Mouse (Mus musculus) heart, embryonic 13.5 days (tissue): ENCODE measurements at regions not wholly inside any gene's neighbourhood (a gene's known extent, or its start where the extent isn't known, plus 50 kb on each side); places are given as distances from the start of the nearest gene placed in this dataset.

Experiments
- ATAC-seq: fragments of 200-750 bp; cut with Nextera tagmentation; 2 replicates; pipeline ENCODE4 v1.8.0; 2017; ENCODE audit warnings: moderate TSS enrichment; ENCODE audit not compliant: insufficient number of reproducible peaks, low FRiP score, low TSS enrichment; ENCODE audit errors: extremely low read depth
- H3K27ac ChIP-seq: fragments of 300-500 bp; sonication (generic); replicated peaks from 2 replicates; pipeline ENCODE4 v1.5.1; 2015; ENCODE audit warnings: moderate library complexity, mild to moderate bottlenecking, inconsistent platforms
- H3K27me3 ChIP-seq: fragments of 300-500 bp; sonication (generic); replicated peaks from 2 replicates; pipeline ENCODE4 v1.6.1; 2015; ENCODE audit warnings: mild to moderate bottlenecking, inconsistent platforms
- H3K36me3 ChIP-seq: fragments of 300-500 bp; sonication (generic); 2 replicates; pipeline ENCODE4 v1.6.1; 2015; ENCODE audit warnings: mild to moderate bottlenecking, inconsistent platforms
- H3K4me1 ChIP-seq: fragments of 300-500 bp; sonication (generic); 2 replicates; pipeline ENCODE4 v1.6.1; 2015; ENCODE audit warnings: inconsistent platforms
- H3K4me2 ChIP-seq: fragments of 300-500 bp; sonication (generic); 2 replicates; pipeline ENCODE4 v1.6.1; 2015; ENCODE audit warnings: inconsistent platforms, mild to moderate bottlenecking, moderate library complexity
- H3K4me3 ChIP-seq: fragments of 300-500 bp; sonication (generic); 2 replicates; pipeline ENCODE4 v1.5.1; 2015; ENCODE audit warnings: moderate library complexity, mild to moderate bottlenecking, inconsistent platforms
- H3K9ac ChIP-seq: fragments of 300-500 bp; sonication (generic); 2 replicates; pipeline ENCODE4 v1.6.1; 2015; ENCODE audit warnings: inconsistent platforms, mild to moderate bottlenecking, moderate library complexity
- H3K9me3 ChIP-seq: fragments of 300-500 bp; sonication (generic); 2 replicates; pipeline ENCODE4 v1.6.1; 2016; ENCODE audit warnings: inconsistent platforms
- WGBS: fragments of 180-500 bp; shearing (Covaris S2); methylation state at CpG from one replicate; pipeline ENCODE4 v1.1.7; 2015; ENCODE audit warnings: mixed read lengths; 5-methylcytosine and 5-hydroxymethylcytosine counted together

DNA sequence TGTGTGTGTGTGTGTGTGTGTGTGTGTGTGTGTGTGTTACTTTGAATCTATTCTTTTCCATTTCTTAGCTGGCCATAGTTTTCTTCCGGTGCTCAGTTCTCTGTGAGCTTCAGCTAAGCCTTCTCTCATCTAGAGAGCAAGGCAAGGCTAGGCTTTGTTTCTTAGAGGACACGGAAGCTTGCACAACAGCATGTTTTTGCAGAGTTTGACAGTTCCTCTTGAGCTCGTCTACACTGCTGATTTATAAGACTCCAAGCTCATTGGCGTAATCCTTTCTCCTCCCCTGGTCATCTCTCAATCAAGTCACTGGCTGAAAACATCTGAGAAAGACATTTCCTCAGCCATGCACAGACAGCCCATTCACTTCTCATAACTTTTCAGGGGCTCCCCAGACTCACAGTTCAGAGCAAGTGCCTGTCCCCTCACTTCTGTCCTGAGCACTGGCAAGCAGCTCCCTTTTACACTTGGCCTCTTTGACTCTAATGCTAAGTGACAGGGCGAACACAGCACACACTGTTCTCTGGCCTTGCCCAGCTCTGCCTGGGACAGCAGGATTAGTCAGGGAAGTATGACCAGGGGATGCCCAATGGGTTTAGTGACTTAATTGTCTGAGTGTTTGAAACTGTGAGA lies 362.3 kb upstream of the Npvf start:
- no peaks in the 10 kb centered on the region for H3K27me3 ChIP-seq
- peaks cover 13% of the 10 kb centered on the region for H3K4me1 ChIP-seq
- H3K4me2 ChIP-seq: no peak overlapping the region
- H3K36me3 ChIP-seq: no peaks in the 10 kb centered on the region
- no peak overlapping the region for H3K9ac ChIP-seq
- 57% methylated on average over 5 of the region's 5 CpGs for WGBS
- no peak for ATAC-seq
- no peak overlapping the region for H3K27ac ChIP-seq
- no peaks in the 10 kb centered on the region for H3K9me3 ChIP-seq
- no peak overlapping the region for H3K4me3 ChIP-seq

DNA sequence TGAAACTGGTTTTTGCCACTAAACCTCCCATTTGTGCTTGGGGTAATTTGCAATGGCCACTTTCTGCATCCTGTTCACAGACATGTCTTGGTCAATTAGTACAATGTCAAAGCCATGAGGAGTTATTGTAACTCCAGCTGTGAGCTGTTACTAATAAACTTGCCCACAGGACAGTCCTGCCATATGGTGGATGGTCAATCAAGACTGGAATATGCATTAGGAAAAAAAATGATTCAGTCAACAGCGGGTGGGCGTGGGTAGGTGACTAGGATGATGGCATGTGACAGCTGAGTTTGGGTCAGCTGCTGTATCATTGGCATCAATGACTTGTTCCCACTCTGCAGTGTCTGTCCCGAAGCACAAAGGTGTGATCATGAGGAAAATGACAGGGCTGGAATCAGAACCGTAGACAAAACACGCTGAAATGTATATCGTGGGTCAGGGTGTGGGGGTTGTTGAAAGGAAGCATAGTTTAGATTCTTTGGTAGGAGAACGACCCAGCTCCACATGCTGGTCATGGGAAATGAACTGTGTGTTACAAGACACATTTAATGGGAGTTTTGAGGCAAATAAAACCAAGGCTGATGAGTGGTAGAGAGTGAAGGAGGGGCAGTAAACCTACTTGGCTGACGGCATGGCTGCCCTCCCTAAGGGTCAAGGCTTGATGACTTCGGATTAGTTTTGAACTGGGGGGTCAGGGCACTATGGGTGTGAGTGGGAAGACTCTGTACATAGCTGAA lies 363.2 kb upstream of the Npvf start:
- Histone ChIP-seq H3K4me1 (peaks cover 5% of the 10 kb centered on the region), H3K27ac (no peak overlapping the region), H3K4me2 (no peak overlapping the region), H3K36me3 (no peaks in the 10 kb centered on the region), H3K9me3 (no peaks in the 10 kb centered on the region), H3K9ac (no peak overlapping the region), H3K27me3 (no peaks in the 10 kb centered on the region), H3K4me3 (no peak overlapping the region)
- WGBS: 59% methylated on average over 9 of the region's 9 CpGs
- no peak for ATAC-seq

DNA sequence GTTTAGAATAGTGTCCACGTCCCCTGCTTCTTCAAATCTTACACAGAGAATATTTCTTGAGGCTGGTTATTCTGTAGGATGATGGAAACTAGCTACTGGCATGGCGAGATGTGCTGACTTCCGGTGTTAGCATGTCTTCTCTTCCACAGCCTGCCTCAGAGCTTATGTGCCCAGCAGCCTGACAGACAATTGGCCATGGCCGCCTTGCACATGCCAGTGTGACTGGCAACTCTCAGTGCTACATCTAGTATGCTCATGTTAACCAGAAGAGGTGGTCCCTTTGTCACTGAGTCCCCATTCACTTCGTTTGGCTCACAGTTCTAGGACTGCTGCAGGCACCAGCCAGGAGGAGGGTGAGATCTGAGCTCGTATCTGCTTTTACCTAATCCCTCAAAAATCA lies 367.0 kb upstream of the Npvf start:
- Histone ChIP-seq H3K4me1 (peaks cover 3% of the 10 kb centered on the region; the same call in 1 of the 2 replicates), H3K27ac (no peak overlapping the region), H3K4me3 (no peak overlapping the region), H3K27me3 (no peaks in the 10 kb centered on the region), H3K9me3 (no peaks in the 10 kb centered on the region), H3K9ac (no peak overlapping the region), H3K4me2 (no peak overlapping the region), H3K36me3 (no peaks in the 10 kb centered on the region)
- 74% methylated on average over 6 of the region's 6 CpGs for WGBS
- ATAC-seq: no peak

DNA sequence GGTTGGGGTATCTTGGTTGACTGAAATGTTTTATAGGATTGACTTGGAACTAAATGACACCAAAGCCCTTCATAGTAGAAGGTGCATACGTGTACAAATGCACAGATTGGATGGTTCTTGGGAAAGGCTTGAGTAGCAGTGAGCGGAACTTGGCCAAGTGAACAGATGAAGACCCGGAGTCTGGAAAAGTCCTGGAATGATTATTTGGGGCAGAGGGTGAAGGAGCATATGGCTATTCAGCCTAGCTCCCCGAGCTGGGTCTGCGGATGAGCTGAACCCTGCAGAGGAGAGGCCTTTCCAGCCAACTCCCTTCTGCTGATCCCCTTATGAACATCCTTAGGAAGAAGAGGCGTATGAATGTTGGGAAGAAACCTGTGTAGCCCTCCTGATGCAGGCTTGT lies 369.1 kb upstream of the Npvf start:
- H3K27me3 ChIP-seq: no peaks in the 10 kb centered on the region
- no peak overlapping the region for H3K4me3 ChIP-seq
- no peak overlapping the region for H3K27ac ChIP-seq
- 85% methylated on average over 6 of the region's 6 CpGs for WGBS
- no peak overlapping the region for H3K9ac ChIP-seq
- no peak for ATAC-seq
- H3K4me1 ChIP-seq: peaks cover 3% of the 10 kb centered on the region; the same call in 1 of the 2 replicates
- H3K36me3 ChIP-seq: no peaks in the 10 kb centered on the region
- H3K9me3 ChIP-seq: no peaks in the 10 kb centered on the region
- no peak overlapping the region for H3K4me2 ChIP-seq

DNA sequence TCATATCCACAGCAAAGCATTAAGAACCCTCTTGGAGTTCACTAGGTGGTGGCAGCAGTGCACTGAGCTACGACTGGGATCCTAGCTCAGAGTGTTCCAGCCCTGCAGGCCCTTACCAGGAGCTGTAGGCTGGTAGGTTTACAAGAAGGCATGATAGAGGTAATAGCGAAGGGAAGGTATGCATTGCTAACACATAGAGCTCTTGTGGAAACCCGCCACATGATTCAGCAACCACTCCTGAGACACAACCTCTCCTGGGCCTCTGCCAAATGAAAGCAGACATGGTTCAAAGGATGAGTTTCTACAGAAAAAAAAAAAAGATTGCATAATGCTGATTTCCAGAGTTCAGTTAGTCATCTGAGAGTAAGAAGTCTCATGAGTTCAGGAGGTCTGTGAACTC lies 370.5 kb upstream of the Npvf start:
- 73% methylated on average over 3 of the region's 3 CpGs for WGBS
- no peak overlapping the region for H3K4me3 ChIP-seq

DNA sequence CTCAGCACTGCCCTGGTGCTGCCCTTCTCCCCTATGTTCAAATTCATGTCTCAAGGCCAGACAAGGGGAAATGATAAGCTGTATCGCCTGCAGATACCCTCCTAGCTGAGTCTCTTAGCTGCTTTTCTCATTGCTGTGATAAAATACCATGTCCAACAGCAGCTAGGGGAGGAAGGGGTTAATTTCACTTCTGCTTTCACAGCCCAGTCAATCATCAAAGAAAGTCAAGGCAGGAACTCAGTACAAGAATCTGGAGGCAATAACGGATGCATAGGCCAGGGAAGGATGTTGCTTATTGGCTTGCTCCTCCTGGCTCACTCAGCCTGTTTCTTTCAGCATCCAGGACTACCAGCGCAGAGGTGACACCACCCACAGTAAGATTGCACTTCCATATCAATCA lies 371.2 kb upstream of the Npvf start:
- 48% methylated on average over 3 of the region's 3 CpGs for WGBS
- no peak overlapping the region for H3K4me3 ChIP-seq
- ATAC-seq: no peak
- H3K9me3 ChIP-seq: no peaks in the 10 kb centered on the region
- no peak overlapping the region for H3K27ac ChIP-seq
- no peaks in the 10 kb centered on the region for H3K27me3 ChIP-seq
- no peak overlapping the region for H3K4me2 ChIP-seq
- H3K9ac ChIP-seq: no peak overlapping the region
- H3K36me3 ChIP-seq: no peaks in the 10 kb centered on the region
- H3K4me1 ChIP-seq: peaks cover 7% of the 10 kb centered on the region; the same call in 1 of the 2 replicates

More for the DNA sequence above, 370.5 kb upstream of the Npvf start:
- H3K9me3 ChIP-seq: no peaks in the 10 kb centered on the region
- H3K4me2 ChIP-seq: no peak overlapping the region
- H3K9ac ChIP-seq: no peak overlapping the region
- H3K27me3 ChIP-seq: no peaks in the 10 kb centered on the region
- peaks cover 7% of the 10 kb centered on the region; the same call in 1 of the 2 replicates for H3K4me1 ChIP-seq
- ATAC-seq: no peak
- H3K36me3 ChIP-seq: no peaks in the 10 kb centered on the region
- no peak overlapping the region for H3K27ac ChIP-seq

DNA sequence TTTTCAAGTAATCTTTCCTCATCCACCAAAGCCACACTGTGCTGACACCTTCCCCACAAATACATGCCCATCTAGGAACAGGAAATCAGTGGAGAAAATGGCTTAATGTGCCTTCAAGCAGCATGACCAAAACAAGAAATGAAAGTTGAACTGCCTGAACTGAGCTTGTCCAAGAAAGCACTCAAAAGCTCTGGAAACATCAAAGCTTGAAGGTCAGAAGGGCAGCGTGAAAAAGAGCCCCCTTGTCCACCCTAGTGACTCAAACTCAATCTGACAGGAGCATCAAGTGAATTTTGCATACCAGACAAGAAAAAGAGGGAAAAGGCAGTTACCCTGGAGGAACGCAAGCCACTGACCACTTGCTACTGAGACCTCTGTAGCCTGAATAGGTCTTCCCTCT lies 373.1 kb upstream of the Npvf start:
- Histone ChIP-seq H3K9ac (no peak overlapping the region), H3K27me3 (no peaks in the 10 kb centered on the region), H3K27ac (no peak overlapping the region), H3K4me2 (no peak overlapping the region), H3K36me3 (no peaks in the 10 kb centered on the region), H3K4me1 (peaks cover 13% of the 10 kb centered on the region; the same call in 1 of the 2 replicates), H3K9me3 (no peaks in the 10 kb centered on the region), H3K4me3 (no peak overlapping the region)
- ATAC-seq: no peak
- WGBS: 69% methylated on average over 2 of the region's 2 CpGs

DNA sequence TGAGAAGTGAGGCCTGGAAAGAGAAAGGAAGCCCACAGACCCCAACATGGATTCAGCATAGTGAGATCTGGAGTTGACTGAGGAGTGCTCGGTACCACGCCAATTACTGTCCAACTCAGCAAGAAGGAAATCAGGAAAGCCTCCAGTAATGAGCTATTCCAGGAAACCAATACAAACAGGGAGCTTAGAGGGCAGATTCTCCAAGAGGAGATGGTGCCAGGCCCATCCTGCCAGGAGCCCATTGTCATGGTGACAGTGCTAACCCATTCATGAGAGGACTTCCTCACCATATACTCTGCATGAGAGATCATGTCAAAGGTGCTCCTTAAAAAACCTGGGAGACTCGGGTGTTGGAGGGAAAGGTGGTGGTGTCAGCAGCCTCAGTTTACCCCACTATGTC lies 375.3 kb upstream of the Npvf start:
- Histone ChIP-seq H3K27ac (no peak overlapping the region), H3K27me3 (no peaks in the 10 kb centered on the region), H3K4me2 (no peak overlapping the region), H3K4me1 (peaks cover 24% of the 10 kb centered on the region), H3K9me3 (no peaks in the 10 kb centered on the region), H3K4me3 (no peak overlapping the region), H3K36me3 (no peaks in the 10 kb centered on the region), H3K9ac (no peak overlapping the region)
- ATAC-seq: no peak
- WGBS: 74% methylated on average over 3 of the region's 3 CpGs

DNA sequence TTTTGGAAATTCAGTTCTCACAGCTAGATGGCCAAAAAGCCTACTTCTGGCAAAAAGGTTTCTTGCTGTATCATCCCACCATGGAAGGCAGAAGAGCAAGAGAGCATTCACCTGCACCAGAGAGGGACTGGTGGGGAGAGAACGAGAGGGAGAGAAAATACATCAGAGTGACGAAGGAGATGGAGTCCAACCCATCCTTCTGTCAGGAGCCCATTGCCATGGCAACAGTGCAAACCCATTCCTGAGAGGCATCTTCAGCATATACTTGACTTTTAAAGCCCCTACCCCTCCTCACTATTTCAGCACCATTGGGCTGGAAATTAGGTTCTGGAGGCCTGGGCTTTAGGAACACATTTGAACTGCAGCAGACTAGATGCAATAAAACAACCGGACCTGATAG lies 375.7 kb upstream of the Npvf start:
- Histone ChIP-seq H3K9me3 (no peaks in the 10 kb centered on the region), H3K4me3 (no peak overlapping the region), H3K36me3 (no peaks in the 10 kb centered on the region), H3K27ac (no peak overlapping the region), H3K4me2 (no peak overlapping the region), H3K4me1 (peaks cover 21% of the 10 kb centered on the region), H3K27me3 (no peaks in the 10 kb centered on the region), H3K9ac (no peak overlapping the region)
- WGBS: 86% methylated on average over 3 of the region's 3 CpGs
- ATAC-seq: no peak

DNA sequence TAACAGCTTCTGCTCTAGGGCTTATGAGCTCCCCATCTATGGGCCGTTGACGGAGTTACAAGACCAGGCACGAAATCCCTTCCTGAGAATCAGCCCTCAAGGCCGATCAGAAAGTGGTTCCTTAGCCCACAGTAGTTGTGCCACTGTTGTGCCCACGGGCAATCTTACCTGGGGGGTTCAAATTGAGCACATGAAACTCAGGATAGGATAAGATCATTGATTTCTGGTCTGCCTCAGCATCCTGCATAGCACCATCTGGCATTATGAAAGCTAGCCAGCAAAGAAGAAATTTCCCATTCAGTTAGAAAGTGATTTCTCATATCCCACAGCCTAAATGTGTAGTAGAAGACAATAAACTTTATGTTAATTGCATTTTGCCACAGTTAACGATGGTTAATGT lies 379.6 kb upstream of the Npvf start:
- ATAC-seq: no peak
- no peak overlapping the region for H3K9ac ChIP-seq
- H3K27me3 ChIP-seq: no peaks in the 10 kb centered on the region
- peaks cover 17% of the 10 kb centered on the region for H3K4me1 ChIP-seq
- H3K9me3 ChIP-seq: no peaks in the 10 kb centered on the region
- WGBS: 79% methylated on average over 6 of the region's 6 CpGs
- no peak overlapping the region for H3K27ac ChIP-seq
- no peak overlapping the region for H3K4me3 ChIP-seq
- H3K4me2 ChIP-seq: no peak overlapping the region
- no peaks in the 10 kb centered on the region for H3K36me3 ChIP-seq

DNA sequence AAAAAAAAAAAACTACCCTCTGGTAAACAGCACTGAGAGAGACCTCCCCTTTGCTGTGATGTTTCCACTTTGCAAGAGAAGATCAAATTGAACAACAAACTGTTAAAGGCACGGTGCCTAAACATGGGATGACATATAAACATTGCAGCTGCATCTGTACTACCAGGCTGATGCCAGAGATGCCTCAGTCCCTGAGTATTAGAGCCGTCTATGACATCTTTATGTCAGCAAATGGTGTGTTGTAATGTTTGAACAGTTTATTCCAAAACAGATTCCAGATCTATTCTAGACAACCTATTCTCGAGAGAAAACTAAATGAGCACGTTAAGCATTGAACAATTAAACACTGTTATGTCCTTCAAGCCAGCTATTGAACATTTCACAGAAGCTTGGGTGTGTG lies 381.8 kb upstream of the Npvf start:
- H3K4me2 ChIP-seq: no peak overlapping the region
- H3K4me3 ChIP-seq: no peak overlapping the region
- peaks cover 17% of the 10 kb centered on the region for H3K4me1 ChIP-seq
- H3K27me3 ChIP-seq: no peaks in the 10 kb centered on the region
- 70% methylated on average over 4 of the region's 4 CpGs for WGBS
- no peaks in the 10 kb centered on the region for H3K9me3 ChIP-seq
- H3K9ac ChIP-seq: no peak overlapping the region
- ATAC-seq: no peak
- H3K36me3 ChIP-seq: no peaks in the 10 kb centered on the region
- no peak overlapping the region for H3K27ac ChIP-seq

DNA sequence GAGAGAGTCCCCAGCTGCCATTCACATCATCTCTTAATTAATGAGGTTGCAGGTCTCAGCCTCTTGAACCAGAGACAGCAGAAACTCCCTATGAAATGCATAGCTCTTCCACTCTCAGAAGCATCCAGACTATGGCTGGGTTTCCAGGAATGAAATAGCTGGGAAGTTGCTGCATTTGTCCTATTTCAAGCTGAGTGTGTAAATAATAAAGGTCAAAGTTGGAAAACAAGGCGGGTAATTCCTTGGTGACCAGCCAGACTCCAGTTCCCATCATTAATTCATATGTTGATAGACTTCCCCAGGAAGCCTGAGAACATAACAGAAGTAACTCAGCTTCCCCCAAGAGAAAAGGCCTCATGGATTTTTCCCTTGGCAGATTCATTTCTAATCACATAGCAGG lies 382.3 kb upstream of the Npvf start:
- H3K4me3 ChIP-seq: no peak overlapping the region
- H3K27me3 ChIP-seq: no peaks in the 10 kb centered on the region
- H3K9me3 ChIP-seq: no peaks in the 10 kb centered on the region
- H3K27ac ChIP-seq: no peak overlapping the region
- H3K4me2 ChIP-seq: no peak overlapping the region
- no peak for ATAC-seq
- 43% methylated on average over 1 of the region's 1 CpGs for WGBS
- H3K4me1 ChIP-seq: peaks cover 17% of the 10 kb centered on the region
- no peak overlapping the region for H3K9ac ChIP-seq
- no peaks in the 10 kb centered on the region for H3K36me3 ChIP-seq
